Mouse (Mus musculus) lung, postnatal 10 days (tissue): ENCODE measurements around the gene Ubiad1.

Source experiments
- DNase-seq: peaks from one replicate; pipeline ENCODE4 v3.0.0; 2021

The Ubiad1 gene

DNA sequence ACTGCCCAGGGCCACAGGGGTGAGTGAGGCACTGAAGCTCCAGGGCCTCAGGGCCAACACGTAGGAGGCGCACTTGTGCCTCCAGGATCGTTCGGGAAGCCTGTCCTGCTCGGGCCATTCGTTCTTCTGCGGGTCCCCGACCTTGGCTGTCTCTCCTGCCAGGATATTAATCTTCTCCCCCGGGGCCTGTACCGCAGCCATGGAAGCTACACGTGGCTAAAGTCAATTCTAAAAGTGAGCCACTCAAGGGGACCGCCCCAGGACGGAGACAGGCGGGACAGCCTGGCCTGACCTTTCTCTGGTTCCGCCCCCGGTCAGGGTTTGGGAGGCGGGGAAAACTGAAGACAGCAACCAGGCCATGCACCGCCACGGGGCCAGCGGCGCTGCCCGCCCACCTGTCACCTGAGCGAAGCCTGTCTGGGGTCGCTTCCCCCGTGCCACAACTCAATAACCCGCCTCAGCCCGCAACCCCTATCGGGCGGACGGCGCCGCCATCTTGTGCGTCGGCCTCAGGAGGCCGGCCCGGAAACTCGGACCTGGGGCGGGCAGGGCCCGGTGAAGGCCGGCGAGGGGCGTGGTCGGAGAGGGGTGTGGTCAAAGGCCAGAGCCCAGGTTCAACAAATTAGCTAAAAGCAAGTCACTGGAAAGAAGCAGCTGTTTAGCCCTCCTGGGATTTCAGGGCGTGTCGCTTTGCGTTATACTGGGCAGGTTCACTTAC, at the start of gene Ubiad1:
TSS of gene Ubiad1 (minus strand) at position 522 of the 718 bp plus-strand sequence.
- peak; percentile 92 for DNase-seq

DNA sequence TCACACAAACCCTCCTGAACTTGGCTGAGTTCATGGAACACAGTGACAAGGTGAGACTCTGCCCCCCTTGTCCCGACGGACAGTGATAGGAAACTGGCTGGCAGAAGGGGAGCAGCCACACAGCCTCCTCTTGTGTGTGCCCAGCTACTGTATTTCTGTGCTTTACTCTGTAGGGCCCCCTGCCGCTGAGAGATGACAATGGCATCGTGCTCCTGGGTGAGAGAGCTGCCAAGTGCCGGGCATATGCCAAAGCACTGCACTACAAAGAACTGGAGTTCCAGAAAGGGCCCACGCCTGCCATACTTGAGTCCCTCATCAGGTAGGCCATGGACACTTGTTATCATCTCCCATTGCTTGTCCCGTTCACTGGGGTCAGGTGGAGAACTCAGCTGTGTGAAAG, 46.9 kb upstream of the Ubiad1 start:
- DNase-seq = no peak

DNA sequence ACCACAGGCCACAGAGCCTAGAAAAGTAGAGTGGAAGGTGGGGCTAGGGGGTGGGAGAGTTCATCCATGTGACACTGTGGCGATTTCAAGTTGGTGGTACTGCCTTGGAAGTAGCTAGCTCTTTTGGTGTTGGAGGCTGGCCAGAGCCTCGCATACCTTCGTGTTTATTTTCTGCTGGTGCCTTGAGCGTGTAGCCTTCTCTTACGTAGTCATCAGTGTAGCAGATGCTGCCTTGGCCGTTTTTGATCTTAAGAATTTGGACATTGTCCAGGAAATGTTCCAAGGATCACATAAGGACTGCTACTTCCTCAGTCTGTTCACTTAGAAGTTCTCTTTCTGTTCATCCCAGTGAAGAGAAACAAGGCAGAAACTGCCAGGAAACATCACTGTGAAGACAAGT, 45.9 kb upstream of the Ubiad1 start:
- peak; percentile 45 for DNase-seq

DNA sequence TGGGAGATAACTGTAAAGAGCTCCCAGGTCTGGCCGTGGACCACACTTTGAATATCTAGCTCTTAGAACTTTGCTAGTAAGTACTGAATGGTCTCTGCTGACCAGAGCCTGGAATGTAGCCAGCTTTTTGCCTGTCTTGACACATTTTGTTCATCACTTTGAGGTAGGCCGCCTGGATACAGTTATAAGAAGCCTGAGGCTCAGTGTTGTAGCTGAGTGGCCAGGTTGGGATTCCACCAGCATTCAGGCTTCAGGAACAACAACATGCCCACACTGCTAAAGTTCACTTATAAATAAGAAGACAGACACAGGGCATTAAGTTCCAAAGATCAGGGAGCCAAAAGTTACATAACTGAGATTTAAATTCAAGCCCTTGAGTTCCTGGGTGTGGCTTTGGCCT, 43.3 kb upstream of the Ubiad1 start:
- no peak for DNase-seq

DNA sequence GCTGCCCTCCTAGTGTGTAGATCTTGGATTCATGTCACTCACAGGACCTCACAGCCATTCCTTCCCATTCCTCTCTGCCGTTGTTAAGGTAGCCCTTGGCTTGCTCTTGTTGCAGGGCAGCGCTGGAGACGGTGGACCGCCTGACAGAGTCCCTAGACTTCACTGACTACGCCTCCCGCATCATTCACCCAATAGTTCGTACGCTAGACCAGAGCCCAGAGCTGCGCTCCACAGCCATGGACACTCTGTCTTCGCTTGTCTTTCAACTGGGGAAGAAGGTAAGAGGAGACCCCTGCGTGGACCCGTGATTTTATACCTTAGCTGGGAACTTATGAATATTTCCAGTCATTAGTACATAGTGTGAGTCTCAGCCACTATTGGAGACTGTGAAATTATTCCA, 39.9 kb upstream of the Ubiad1 start:
- DNase-seq = no peak

DNA sequence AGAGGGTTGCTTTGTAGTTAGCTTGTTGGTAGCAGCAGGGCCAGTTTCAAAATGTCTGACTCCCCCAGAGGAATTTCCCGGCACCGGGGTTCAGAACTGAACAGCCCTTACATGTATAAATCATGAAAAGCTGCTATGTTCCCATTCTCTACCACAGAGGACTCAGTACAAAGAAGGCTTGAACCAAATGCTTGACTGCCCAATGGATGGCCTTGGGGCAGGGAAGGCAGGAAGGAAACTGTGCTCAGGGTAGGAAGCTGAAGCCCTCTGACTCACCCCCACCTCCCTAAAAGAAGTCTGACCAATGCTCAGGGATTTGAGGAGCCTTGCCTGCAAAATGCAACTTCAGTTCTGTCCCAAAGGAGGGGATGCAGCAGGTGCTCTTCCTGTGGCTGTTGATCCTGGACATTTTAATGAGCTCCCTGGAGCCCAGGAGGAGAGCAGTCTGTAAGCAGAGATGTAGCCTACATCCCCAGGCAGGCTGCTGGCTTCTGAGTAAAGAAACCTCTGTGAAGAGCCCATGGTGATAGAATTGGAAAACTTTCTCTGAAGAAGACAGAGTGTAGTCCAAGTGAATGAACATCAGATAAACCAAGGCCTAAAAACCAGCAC, 37.1 kb upstream of the Ubiad1 start:
- no peak for DNase-seq

DNA sequence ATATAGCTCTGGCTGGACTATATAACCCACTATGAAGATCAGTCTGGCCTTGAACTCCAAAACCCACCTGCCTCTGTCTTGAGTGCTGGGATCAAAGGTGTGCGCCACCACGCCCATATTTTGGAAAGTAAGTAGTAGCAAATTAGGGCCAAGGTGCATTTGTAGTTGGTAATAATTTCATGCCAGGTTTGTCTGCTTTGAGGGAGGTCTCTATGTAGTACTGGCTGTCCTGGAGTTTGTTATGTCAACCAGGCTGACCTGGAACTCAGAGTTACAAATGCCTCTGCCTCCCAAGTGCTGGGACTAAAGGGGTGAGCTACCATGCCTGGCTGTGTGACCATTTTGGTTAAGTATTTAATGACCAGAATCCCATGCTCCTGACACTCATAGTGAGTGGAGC, 35.7 kb upstream of the Ubiad1 start:
- DNase-seq = no peak

DNA sequence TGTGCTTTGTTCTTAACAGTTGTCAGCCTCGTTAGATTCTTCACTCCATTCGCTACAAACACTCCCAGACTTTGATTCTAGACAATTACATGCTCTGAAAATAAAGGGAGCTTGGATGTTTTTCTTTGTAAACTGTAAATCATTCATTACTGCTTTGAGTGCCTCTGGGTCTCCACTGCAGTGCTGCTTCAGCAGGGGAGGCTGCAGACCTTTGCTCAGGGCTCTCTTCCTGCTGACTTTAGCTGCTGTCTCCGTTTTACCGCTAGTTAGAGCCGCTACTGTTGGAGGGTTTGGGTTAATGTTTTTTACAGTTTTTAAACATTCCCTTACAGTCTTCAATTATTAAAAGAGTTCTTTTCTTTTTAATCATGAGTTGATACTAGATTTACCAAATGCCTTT, 28.9 kb upstream of the Ubiad1 start:
- DNase-seq = no peak

DNA sequence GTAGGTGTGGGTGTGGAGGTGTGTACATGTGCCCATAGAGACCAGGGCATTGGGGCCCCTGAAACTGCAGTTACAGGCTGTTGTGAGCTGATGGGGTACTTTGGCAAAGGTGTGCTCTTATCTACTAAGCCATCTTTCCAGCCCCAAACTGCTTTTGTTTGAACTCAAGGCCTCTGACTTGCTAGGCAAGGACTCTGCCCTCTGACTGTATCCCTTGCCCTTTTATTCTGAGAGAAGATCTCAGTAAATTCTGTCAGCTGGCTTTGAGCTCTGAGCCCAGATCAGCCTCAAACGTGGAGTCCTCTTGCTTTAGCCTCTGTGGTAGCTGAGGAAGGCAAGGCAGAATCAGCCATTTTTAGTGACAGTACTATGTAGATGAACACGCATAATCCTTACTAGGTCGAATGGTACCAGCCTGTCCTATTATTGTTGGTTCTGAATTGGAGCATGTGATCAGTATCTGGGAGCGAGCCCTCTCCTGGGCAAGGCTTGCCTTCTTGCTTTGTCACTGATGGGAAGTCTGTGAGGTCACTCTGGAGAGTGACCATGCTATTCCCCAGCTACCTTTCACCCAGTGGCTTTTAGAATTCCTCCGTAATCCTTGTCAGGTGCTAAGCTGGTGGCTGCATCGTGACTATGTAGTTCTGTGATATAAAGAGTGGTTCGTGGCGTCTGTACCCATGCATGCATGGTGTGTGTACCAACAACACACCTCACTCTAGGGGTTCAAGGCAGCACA, 28.0 kb upstream of the Ubiad1 start:
- no peak for DNase-seq

DNA sequence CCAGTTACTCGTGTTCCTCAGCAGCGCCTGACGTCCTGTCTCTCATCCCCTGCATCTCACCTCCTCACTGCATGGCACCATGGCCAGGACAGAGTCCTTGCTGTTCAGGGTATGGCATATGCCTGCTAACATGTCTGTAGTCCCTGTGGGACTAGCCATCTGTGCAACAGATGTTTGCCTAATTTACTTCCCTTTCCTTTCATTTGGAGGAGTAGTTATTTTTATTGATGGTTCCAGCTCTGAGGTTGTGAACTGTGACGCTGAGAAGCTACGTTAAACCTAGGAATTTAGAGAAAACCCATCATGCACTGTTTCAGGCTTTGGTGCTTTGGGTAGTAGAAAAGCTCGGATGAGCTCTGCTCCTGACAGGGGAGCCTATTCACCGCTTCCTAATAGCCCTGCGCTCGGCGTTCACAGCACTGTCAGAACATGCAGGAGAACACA, 26.8 kb upstream of the Ubiad1 start:
- DNase-seq = no peak

DNA sequence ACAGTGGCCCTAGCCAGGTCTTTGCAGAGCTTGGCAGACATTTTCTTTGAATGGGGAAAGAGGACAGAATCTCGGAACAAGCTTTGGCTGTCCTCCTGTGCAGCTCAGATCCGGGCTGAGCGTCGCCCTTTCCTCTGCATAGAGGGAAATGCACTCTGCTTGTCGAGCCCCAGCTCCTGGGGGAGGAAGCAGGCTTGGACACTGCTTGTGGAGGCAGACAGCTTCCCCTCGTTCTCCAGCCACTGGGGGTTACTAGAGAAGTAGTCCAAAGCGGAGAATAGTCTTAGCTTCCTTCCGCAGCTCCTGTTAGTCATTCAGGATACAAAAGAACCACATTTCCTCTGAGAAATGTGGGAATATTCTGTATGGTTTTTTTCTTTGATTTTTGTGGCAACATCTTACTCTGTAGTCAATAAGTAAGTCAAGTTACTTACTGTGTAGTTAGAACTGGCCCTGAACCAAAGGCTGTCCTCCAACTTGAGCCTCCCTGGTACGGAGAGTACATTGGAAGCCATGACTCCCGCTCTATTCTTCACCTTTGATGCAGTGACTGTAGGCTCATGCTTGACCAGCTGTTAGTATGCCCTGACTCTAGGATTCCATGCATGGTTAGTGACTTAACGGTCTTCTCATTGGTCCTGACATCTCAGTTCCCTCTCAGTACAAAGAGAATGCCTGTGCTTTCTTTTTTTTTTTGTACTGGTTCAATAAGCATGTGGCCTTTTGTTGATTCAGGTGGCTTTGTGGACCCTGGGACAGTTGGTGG, 25.1 kb upstream of the Ubiad1 start:
- DNase-seq = no peak

DNA sequence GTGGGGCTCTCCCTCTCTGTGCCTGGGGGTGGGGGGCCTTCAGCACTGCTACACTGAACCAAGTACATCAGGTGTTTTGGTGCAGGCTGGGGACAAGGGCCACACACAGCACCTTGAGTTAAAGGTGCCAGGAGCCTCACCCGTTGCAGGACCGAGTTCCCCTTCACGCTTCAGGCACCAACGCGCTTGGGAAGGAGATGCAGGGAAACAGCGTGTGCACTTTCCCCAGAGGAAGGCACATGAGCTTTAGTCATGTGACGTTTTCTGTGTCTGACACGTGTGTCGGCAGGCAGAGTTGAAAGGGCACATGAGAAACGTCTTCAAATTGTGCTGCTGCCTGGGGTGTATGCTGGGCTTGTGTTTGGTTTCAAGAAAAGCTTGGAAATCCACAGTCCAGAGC, 23.8 kb upstream of the Ubiad1 start:
- DNase-seq = no peak

DNA sequence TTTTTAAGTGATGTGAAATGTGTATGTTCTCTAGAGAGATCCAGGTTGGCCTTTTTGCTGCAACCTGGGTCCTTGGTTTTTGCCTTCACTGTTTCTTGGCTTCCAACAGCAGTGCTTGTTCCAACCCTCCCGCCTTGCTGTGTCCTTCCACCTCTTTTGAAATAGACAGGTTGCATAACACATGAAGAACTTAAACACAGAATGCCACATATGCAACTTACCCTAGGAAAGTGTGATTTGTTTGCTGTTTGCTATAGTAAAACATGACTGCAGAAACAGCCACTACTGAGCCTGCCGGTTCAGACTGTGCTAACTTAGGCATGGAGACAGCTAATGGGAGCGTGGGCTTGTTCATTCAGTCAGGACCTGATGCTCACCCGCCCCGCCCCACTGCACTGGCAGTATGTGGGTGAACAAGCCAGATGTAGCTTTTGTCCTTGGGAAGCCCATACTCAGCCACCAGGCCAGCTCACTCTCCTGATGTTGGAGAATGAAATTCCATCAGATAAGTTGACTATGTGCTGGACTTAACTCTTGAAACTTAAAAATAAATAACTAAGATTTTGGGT, 22.0 kb upstream of the Ubiad1 start:
- DNase-seq = no peak

DNA sequence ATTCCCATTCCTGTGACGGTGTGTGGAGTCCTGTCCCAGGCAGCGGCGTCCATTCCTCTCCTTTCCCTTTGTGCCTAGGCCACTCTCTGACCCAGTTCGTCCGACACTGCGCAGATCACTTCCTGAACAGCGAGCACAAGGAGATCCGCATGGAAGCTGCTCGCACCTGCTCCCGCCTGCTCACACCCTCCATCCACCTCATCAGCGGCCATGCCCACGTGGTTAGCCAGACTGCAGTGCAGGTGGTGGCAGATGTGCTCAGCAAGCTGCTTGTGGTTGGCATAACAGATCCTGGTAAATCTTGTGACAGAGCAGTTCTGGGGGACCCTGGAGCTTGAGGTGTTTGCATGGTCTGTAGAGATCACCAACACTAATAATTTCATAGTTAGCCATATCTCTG, 20.3 kb upstream of the Ubiad1 start:
- no peak for DNase-seq

DNA sequence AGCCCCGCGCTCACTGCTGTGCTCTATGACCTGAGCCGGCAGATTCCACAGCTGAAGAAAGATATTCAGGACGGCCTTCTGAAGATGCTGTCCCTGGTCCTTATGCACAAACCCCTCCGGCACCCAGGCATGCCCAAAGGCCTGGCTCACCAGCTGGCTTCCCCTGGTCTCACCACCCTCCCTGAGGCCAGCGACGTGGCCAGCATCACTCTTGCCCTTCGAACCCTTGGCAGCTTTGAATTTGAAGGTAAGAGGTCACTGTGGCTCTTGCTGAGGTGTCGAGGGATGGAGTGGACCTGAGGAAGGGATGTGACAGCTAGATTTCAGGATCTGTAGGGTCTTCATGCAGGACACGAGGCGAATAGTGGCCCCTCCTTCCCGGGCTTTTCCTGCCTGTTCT, 19.7 kb upstream of the Ubiad1 start:
- no peak for DNase-seq

DNA sequence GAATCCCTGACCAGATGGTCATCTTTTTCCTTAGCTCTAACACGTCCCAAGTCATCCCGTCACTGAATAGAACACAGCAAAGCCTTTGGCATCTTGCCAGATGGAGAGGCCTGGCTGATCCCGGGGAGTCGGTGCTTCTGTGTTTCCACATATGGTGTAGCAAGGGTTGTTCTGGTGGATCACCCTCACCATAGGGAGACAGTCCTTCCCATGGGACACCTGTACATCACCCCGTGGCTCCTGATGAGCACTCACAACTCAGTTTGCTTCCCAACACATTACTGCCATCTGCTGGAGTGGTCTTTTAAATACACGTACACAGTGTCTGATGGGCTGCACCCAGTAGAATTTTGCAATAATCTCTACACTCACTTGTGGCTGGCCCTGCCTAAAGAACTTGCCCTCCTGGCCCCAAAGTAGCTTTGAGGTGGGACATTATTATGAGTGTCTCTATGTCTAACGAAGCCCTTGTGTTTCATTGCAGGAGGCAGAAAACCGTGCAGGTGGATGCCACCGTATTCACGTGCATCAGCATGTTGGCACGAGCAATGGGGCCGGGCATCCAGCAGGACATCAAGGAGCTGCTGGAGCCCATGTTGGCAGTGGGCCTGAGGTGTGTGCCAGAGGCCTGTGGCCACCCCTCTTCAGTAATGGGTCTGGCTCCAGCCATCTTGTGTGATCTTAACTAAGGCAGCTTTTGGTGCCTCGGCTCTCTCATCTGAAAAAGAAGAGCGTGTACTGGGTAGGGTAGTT, 18.8 kb upstream of the Ubiad1 start:
- DNase-seq = peak; percentile 53

DNA sequence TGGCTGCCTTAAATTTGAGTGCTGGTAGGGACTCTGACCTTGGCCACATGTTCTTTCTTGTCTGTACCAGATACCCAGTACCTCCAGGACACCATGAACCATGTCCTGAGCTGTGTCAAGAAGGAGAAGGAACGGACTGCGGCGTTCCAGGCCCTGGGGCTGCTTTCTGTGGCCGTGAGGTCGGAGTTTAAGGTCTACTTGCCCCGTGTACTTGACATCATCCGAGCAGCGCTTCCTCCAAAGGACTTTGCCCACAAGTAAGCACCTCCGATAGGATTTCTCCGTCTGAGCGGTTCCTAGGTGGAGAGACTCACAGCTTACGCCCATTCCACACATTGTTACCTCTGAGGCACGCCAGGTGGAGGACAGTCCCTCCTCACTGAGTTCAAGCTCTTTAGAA, 18.1 kb upstream of the Ubiad1 start:
- DNase-seq = no peak

DNA sequence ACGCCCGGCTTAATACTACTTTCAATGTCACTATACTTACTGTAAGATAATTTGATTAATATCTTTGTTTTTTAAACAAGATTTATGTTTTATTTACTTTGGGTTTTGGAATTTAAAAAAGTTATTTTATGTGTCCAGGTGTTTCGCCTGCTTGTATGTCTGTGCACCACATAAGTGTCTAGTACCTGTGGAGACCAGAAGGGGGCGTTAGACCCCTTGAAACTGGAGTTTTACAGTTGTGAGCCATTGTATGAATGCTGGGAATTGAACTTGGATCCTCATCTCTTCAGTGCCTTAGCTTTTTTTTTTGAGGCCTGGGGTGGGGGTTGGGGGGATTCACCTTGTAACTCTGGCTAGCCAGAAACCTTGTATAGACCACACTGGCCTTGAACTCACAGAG, 17.2 kb upstream of the Ubiad1 start:
- DNase-seq = no peak

DNA sequence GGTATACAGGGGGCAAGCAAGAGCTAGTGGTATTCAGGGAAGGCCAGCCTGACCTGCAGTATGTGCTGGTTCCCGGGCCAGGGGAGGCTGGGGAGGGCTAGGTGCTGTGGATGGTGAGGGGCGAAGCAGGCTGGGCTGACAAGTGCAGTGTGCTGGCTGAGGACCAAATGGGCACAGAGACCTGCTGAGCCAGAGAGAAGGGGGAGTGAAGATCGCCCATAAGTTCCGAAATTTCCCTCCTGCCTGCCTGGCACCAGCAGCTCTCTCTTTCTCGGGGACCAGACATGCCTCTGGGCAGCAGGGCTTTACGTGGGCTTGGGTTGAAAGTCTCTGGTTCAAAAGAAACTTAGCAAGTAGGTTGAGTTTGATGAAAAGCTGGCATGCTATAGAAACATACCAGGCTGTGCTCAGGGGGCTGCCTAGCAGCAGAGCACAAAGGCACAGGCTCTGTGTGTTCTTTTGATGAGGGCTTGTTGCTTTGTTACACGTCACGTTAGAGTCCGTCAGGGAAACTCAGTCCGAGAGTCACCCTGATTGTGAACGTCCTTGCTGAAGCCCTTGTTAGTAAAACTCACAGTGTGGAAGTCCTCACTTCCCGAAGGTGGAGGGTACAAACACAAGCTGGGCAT, 16.2 kb upstream of the Ubiad1 start:
- no peak for DNase-seq

DNA sequence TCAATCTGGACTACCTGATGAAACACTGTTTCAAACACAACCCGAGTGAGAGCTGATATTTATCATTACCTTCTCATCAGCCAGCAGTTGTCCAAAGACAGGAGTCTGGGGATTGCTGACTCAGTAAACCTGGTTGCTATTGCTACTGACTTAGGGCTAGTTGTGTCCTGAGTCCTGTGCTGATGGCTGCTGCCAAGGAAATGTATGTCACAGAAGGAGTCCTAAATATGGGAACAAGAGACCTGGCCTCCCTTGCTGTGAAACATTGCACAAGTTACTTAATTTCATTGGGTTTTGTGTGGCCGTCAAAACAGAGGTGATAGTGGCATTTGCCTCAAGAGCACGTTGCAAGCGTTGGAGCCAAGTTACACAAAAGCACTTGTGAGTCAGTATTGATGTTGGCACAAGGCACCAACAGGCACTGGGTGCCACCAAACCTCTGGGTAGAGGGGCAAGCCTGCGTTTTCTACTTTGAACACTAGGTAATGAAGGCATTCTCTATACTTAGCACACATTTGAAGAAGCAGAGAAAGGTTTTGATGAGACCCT, 11.0 kb upstream of the Ubiad1 start:
- DNase-seq = no peak

DNA sequence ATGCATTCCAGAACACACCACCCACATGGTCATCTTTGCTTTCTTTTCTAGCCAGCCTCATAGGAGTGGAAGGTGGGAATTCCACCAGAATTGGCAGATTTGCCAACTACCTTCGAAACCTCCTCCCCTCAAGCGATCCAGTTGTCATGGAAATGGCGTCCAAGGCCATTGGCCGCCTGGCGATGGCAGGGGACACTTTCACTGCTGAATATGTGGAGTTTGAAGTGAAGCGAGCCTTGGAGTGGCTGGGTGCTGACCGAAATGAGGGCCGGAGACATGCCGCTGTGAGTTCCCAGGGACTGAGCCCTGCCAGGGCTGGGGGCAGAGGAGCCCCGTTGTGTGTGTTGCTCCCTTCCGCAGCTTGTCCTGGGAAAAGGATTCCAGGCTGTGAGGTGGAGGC, 9.1 kb upstream of the Ubiad1 start:
- DNase-seq = no peak

DNA sequence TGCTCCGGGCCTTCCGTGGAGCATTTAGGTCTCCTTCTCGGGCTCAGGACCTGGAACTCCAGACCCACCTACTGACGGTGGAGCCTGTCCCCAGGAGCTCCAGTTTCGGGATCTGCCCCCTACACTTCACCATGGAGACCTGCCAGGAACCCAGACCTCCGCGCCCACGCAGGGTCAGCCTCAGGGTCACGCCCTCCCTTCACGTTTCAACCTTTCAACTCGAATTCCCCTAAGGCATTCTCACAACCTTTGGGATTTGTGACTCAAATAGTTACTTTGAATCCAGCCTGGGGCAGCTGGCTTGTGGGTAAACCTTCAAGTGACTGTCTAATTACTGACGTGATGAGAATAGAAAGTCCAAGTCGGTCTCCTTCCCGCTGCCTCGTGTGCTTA, 4.3 kb upstream of the Ubiad1 start:
- DNase-seq = peak; percentile 47
